Mouse (Mus musculus): ENCODE measurements around the gene Stab2. TPM values are rescaled to one million over a fixed set of nuclear protein-coding genes. Genes with fewer than 3 reads are reported as not detected.

Stab2 gene
- total RNA-seq, 1 experiment from 2014 or later, result not detected

GRCm38 (mm10) chr10:86794196-86794595 lies 213.6 kb downstream of the Stab2 start:
- ATAC-seq (replicated peaks; ENCODE audit: low read depth, poor library complexity, severe bottlenecking), result no peak

GRCm38 (mm10) chr10:86793509-86793951 lies 214.3 kb downstream of the Stab2 start:
- no peak for ATAC-seq (replicated peaks; ENCODE audit: low read depth, poor library complexity, severe bottlenecking)

- no peak for ATAC-seq (replicated peaks; ENCODE audit: low read depth, poor library complexity, severe bottlenecking)
Measured at GRCm38 (mm10) chr10:86791507-86792184, 216.2 kb downstream of the Stab2 start.

Other genes starting within 250 kb of the Stab2 start
- gene Gm49358, start 244.1 kb downstream of the Stab2 start, total RNA-seq (2017), result not detected in 2 replicates
- gene Nt5dc3, start 229.0 kb downstream of the Stab2 start, total RNA-seq (2017), result 3.9 and 22.9 TPM in 2 replicates
- gene 1700113H08Rik, start 50.0 kb upstream of the Stab2 start, total RNA-seq (2017), result not detected in 2 replicates

Measured in common myeloid progenitor, adult 5-6 weeks (primary cell).